Mouse (Mus musculus) hindbrain, embryonic 15.5 days (tissue): ENCODE data around the gene Hecw2. TPM values are rescaled to one million over a fixed set of nuclear protein-coding genes. Genes with fewer than 3 reads are reported as not detected.

Source experiments
- ATAC-seq: fragments of 200-750 bp; cut with Nextera tagmentation; 2 replicates; pipeline ENCODE4 v1.8.0; 2017; ENCODE audit warnings: low read depth, moderate number of reproducible peaks, moderate TSS enrichment; ENCODE audit not compliant: low FRiP score
- H3K27ac ChIP-seq: fragments of 300-500 bp; sonication (generic); replicated peaks from 2 replicates; pipeline ENCODE4 v1.5.1; 2015; ENCODE audit warnings: mild to moderate bottlenecking, inconsistent platforms
- H3K27me3 ChIP-seq: fragments of 300-500 bp; sonication (generic); 2 replicates; pipeline ENCODE4 v1.6.1; 2015; ENCODE audit warnings: control low read depth, inconsistent platforms
- H3K36me3 ChIP-seq: fragments of 300-500 bp; sonication (generic); 2 replicates; pipeline ENCODE4 v1.6.1; 2015; ENCODE audit warnings: control low read depth, inconsistent platforms
- H3K4me1 ChIP-seq: fragments of 300-500 bp; sonication (generic); replicated peaks from 2 replicates; pipeline ENCODE4 v1.6.1; 2015; ENCODE audit warnings: control low read depth, inconsistent platforms
- H3K4me2 ChIP-seq: fragments of 300-500 bp; sonication (generic); 2 replicates; pipeline ENCODE4 v1.6.1; 2015; ENCODE audit warnings: moderate library complexity, mild to moderate bottlenecking, inconsistent platforms
- H3K4me3 ChIP-seq: fragments of 300-500 bp; sonication (generic); 2 replicates; pipeline ENCODE4 v1.5.1; 2015; ENCODE audit warnings: mild to moderate bottlenecking, inconsistent platforms
- H3K9ac ChIP-seq: fragments of 300-500 bp; sonication (generic); 2 replicates; pipeline ENCODE4 v1.6.1; 2015; ENCODE audit warnings: inconsistent platforms
- H3K9me3 ChIP-seq: fragments of 300-500 bp; sonication (generic); 2 replicates; pipeline ENCODE4 v1.6.1; 2016; ENCODE audit warnings: control low read depth, inconsistent platforms
- WGBS: fragments of 180-500 bp; shearing (Covaris S2); methylation state at CpG from one replicate; pipeline ENCODE4 v1.1.7; 2015; 5-methylcytosine and 5-hydroxymethylcytosine counted together
- polyA plus RNA-seq: library from polyadenylated mRNA; unstranded; fragments of >200 nt; fragmentation: Nextera tagmentation; extraction: Ambion mirVana; gene quantifications from 2 replicates; pipeline ENCODE4 v1.2.1, GENCODE M21; 2015

Hecw2 gene
- polyA plus RNA-seq, 1 experiment from 2014 or later = 8.5 TPM

DNA sequence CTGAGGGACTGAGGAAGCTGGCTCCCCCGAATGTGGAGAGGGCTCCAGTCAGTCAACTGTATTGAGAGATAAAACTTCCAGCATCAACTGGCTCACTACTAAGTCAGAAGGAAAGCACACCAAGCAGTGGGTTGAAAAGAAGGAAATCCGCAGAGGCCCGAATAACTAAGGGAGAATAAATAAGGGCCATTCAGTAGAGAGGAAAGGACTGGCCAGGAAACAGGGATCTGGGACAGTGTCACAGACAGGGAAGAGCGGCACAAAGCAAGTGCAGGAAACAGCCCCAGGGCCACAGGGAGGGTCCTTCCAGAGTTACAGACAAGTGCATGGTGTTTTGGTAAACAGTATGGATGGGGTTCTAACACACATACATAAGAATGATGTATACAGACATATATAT is 179.2 kb downstream of the Hecw2 start:
- no peak for ATAC-seq
- H3K4me2 ChIP-seq = no peak overlapping the region
- WGBS = 74% methylated on average over 4 of the region's 4 CpGs

DNA sequence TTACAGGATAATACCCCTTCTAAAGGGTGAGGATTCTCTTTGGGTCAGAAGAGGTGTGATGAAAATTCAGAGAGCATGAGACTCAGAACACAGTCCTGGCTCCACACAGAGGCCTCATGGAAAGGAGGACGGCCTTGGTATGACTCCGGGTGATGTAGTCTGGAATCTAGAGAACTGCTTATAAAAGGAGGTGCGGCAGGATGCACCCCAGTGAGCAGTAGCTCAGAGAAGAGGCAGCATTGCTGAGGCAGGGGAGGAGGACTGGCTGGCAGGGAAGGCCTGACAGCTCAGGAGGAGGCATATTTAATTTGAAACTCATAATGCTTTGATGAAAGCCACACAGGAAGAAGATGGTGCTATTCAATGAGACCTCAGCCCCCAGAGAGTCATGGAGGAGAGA is 182.6 kb downstream of the Hecw2 start:
- Histone ChIP-seq H3K4me2 (no peak overlapping the region), H3K9ac (no peak overlapping the region), H3K27ac (no peak overlapping the region), H3K4me1 (no peaks in the 10 kb centered on the region), H3K4me3 (no peak overlapping the region), H3K27me3 (no peaks in the 10 kb centered on the region), H3K9me3 (no peaks in the 10 kb centered on the region), H3K36me3 (no peaks in the 10 kb centered on the region)
- 45% methylated on average over 3 of the region's 3 CpGs for WGBS
- ATAC-seq = no peak

More for the DNA sequence above, 179.2 kb downstream of the Hecw2 start:
- no peak overlapping the region for H3K27ac ChIP-seq
- H3K9me3 ChIP-seq = no peaks in the 10 kb centered on the region
- no peak overlapping the region for H3K9ac ChIP-seq
- no peaks in the 10 kb centered on the region for H3K27me3 ChIP-seq
- H3K4me3 ChIP-seq = no peak overlapping the region
- H3K4me1 ChIP-seq = no peaks in the 10 kb centered on the region
- no peaks in the 10 kb centered on the region for H3K36me3 ChIP-seq

DNA sequence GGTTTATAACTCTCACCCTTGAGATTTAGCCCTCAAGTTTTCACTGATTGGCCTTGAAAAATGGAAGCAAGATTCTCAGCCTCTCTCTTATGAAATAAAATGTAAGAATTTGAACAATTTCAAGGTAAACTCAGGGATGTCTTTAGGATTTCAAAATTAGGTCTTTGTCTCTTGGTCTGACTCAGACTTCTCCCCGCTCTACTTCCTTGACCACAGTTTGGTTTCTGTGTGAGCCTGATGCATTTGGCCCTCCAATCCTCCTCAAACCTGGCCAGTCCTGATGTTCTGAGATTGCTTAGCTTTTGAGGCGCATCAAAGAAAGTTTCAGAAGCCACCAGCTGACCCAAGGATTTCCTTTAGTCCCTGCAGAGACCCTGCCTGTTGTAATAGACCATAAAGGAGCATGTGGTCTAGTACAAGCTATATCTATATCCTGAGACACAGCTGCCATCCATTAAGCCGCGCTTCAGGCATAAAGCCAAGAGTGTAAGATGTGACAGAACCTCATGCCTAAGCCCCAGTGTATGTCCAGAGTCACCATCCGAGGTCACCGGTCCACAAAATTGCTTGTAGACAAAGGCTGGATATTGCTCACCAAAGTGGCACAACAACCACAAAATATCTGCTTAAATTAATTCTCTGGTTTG is 185.4 kb downstream of the Hecw2 start:
- 90% methylated on average over 6 of the region's 6 CpGs for WGBS
- no peak for ATAC-seq
- H3K4me2 ChIP-seq = no peak overlapping the region
- no peaks in the 10 kb centered on the region for H3K36me3 ChIP-seq
- no peak overlapping the region for H3K9ac ChIP-seq
- H3K4me1 ChIP-seq = no peaks in the 10 kb centered on the region
- no peak overlapping the region for H3K4me3 ChIP-seq
- H3K9me3 ChIP-seq = no peaks in the 10 kb centered on the region
- no peaks in the 10 kb centered on the region for H3K27me3 ChIP-seq
- no peak overlapping the region for H3K27ac ChIP-seq

GRCm38 (mm10) chr1:54005860-54006386 is 189.0 kb downstream of the Hecw2 start:
- H3K4me2 ChIP-seq = no peak overlapping the region
- no peak overlapping the region for H3K9ac ChIP-seq
- H3K36me3 ChIP-seq = no peaks in the 10 kb centered on the region
- no peaks in the 10 kb centered on the region for H3K27me3 ChIP-seq
- H3K27ac ChIP-seq = no peak overlapping the region
- H3K4me3 ChIP-seq = no peak overlapping the region
- 76% methylated on average over 5 of the region's 5 CpGs for WGBS
- H3K4me1 ChIP-seq = no peaks in the 10 kb centered on the region
- H3K9me3 ChIP-seq = no peaks in the 10 kb centered on the region
- ATAC-seq = no peak

DNA sequence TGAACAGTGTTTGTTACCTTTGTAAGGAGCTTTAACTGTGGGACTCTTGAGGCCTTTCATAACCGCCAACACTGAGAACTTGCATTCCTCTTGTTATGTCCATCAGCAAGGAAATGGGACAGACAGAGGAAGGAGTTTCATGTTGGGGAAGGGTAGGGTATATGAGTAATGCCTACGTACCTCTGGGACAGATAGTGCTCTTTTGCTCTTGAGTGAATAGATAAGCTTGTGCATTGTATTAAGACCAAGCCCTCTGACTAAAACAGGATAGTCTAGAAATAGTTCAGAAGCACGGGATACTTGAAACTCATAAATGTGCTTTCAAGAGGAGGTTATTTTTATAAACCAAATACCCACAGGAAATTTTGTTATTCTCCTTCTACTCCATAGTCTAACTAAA is 191.7 kb downstream of the Hecw2 start:
- H3K9me3 ChIP-seq = no peaks in the 10 kb centered on the region
- H3K4me3 ChIP-seq = no peak overlapping the region
- no peaks in the 10 kb centered on the region for H3K36me3 ChIP-seq
- no peaks in the 10 kb centered on the region for H3K4me1 ChIP-seq
- H3K27me3 ChIP-seq = no peaks in the 10 kb centered on the region
- WGBS = 91% methylated on average over 3 of the region's 3 CpGs
- H3K27ac ChIP-seq = no peak overlapping the region
- no peak for ATAC-seq
- H3K9ac ChIP-seq = no peak overlapping the region
- H3K4me2 ChIP-seq = no peak overlapping the region

- Histone ChIP-seq H3K4me1 (no peaks in the 10 kb centered on the region), H3K9me3 (no peaks in the 10 kb centered on the region), H3K4me2 (no peak overlapping the region), H3K27me3 (no peaks in the 10 kb centered on the region), H3K9ac (no peak overlapping the region), H3K36me3 (no peaks in the 10 kb centered on the region), H3K27ac (no peak overlapping the region), H3K4me3 (no peak overlapping the region)
- WGBS = 89% methylated on average over 2 of the region's 2 CpGs
- ATAC-seq = no peak
These were observed 192.9 kb downstream of the Hecw2 start for GRCm38 (mm10) chr1:54002077-54002476.

DNA sequence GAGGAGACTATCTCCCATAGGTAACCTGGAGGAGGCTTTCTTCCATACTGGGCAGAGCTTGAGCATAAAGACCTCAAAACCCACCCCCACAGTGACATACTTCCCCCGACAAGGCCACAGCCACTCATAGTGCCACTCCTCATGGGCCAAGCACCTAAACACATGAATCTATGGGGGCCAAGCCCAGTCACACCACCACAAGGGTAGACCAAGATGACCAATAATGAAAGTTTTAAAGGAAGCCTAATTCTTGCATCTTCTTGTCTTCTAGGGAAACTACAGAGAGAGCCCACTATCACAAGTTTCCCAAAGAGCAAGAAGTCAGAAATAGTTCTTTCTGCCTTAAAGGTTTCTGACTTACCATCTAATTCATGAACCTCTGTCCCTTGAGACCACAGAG is 197.7 kb downstream of the Hecw2 start:
- WGBS = 94% methylated on average over 1 of the region's 1 CpGs
- no peak for ATAC-seq
- H3K9ac ChIP-seq = no peak overlapping the region
- H3K4me3 ChIP-seq = no peak overlapping the region
- no peaks in the 10 kb centered on the region for H3K9me3 ChIP-seq
- H3K4me1 ChIP-seq = no peaks in the 10 kb centered on the region
- H3K27ac ChIP-seq = no peak overlapping the region
- no peaks in the 10 kb centered on the region for H3K36me3 ChIP-seq
- H3K4me2 ChIP-seq = no peak overlapping the region
- no peaks in the 10 kb centered on the region for H3K27me3 ChIP-seq

GRCm38 (mm10) chr1:53986185-53986892 is 208.6 kb downstream of the Hecw2 start:
- H3K36me3 ChIP-seq = no peaks in the 10 kb centered on the region
- H3K9ac ChIP-seq = no peak overlapping the region
- H3K9me3 ChIP-seq = no peaks in the 10 kb centered on the region
- H3K4me2 ChIP-seq = no peak overlapping the region
- no peaks in the 10 kb centered on the region for H3K4me1 ChIP-seq
- WGBS = 76% methylated on average over 8 of the region's 8 CpGs
- ATAC-seq = no peak
- H3K4me3 ChIP-seq = no peak overlapping the region
- H3K27me3 ChIP-seq = no peaks in the 10 kb centered on the region
- H3K27ac ChIP-seq = no peak overlapping the region

GRCm38 (mm10) chr1:53978514-53978831 is 216.5 kb downstream of the Hecw2 start:
- no peak for ATAC-seq

GRCm38 (mm10) chr1:53977806-53978513 is 217.0 kb downstream of the Hecw2 start:
- H3K36me3 ChIP-seq = no peaks in the 10 kb centered on the region
- no peak overlapping the region for H3K9ac ChIP-seq
- no peaks in the 10 kb centered on the region for H3K4me1 ChIP-seq
- WGBS = 79% methylated on average over 8 of the region's 8 CpGs
- H3K4me2 ChIP-seq = no peak overlapping the region
- H3K9me3 ChIP-seq = no peaks in the 10 kb centered on the region
- no peaks in the 10 kb centered on the region for H3K27me3 ChIP-seq
- ATAC-seq = 0 out of 2 replicates have a peak, but pooled peaks have one; percentile 27
- H3K27ac ChIP-seq = peak overlapping the region; percentile 59; the same call in 1 of the 2 replicates
- no peak overlapping the region for H3K4me3 ChIP-seq

More at GRCm38 (mm10) chr1:53978514-53978831, 216.5 kb downstream of the Hecw2 start:
- Histone ChIP-seq H3K27ac (peak overlapping the region; percentile 59; the same call in 1 of the 2 replicates), H3K9me3 (no peaks in the 10 kb centered on the region), H3K27me3 (no peaks in the 10 kb centered on the region), H3K36me3 (no peaks in the 10 kb centered on the region), H3K4me2 (no peak overlapping the region), H3K4me3 (no peak overlapping the region), H3K4me1 (no peaks in the 10 kb centered on the region), H3K9ac (no peak overlapping the region)
- 89% methylated on average over 2 of the region's 2 CpGs for WGBS

GRCm38 (mm10) chr1:53976721-53977120 is 218.2 kb downstream of the Hecw2 start:
- no peak for ATAC-seq
- Histone ChIP-seq H3K4me2 (no peak overlapping the region), H3K27ac (no peak overlapping the region), H3K9me3 (no peaks in the 10 kb centered on the region), H3K4me3 (no peak overlapping the region), H3K27me3 (no peaks in the 10 kb centered on the region), H3K4me1 (no peaks in the 10 kb centered on the region), H3K36me3 (no peaks in the 10 kb centered on the region), H3K9ac (no peak overlapping the region)
- WGBS = 100% methylated on average over 5 of the region's 5 CpGs

- no peak for ATAC-seq
- Histone ChIP-seq H3K9me3 (no peaks in the 10 kb centered on the region), H3K4me2 (no peak overlapping the region), H3K4me3 (no peak overlapping the region), H3K27me3 (no peaks in the 10 kb centered on the region), H3K4me1 (no peaks in the 10 kb centered on the region), H3K27ac (no peak overlapping the region), H3K9ac (no peak overlapping the region), H3K36me3 (no peaks in the 10 kb centered on the region)
- 93% methylated on average over 8 of the region's 8 CpGs for WGBS
These were observed 218.9 kb downstream of the Hecw2 start for GRCm38 (mm10) chr1:53976100-53976499.
